Mouse (Mus musculus) MEL (cell line): ENCODE measurements around the gene Dkk3. TPM values are rescaled to one million over a fixed set of nuclear protein-coding genes. Genes with fewer than 3 reads are reported as not detected.

Experiments used
- DNase-seq: peaks from one replicate; pipeline ENCODE4 v3.0.0; 2011; ENCODE audit warnings: low read depth, low spot score
- H3K27ac ChIP-seq: 2 replicates; pipeline ENCODE4 v1.5.1; 2012; ENCODE audit warnings: low read depth, mild to moderate bottlenecking, control low read depth, low read length, moderate library complexity; ENCODE audit not compliant: control insufficient read depth
- H3K27me3 ChIP-seq, 2 experiments: fragments of 150-350 bp in 1 of 2; sonication (generic) in 1 of 2; 2 replicates each; pipeline ENCODE4 v1.6.1; 2012; ENCODE audit warnings: low read length in 2 of 2, mild to moderate bottlenecking in 2 of 2, improper control_type of control experiment in 1 of 2, moderate library complexity in 1 of 2; ENCODE audit not compliant: insufficient read depth in 2 of 2, control insufficient read depth in 1 of 2
- H3K36me3 ChIP-seq, 2 experiments: 2 replicates each; pipeline ENCODE4 v1.6.1; 2012 to 2014; ENCODE audit warnings: low read length in 2 of 2, improper control_type of control experiment in 1 of 2, inconsistent platforms in 1 of 2, mild to moderate bottlenecking in 1 of 2; ENCODE audit not compliant: insufficient read depth in 2 of 2, control insufficient read depth in 1 of 2
- H3K4me1 ChIP-seq, 2 experiments: fragments of 150-350 bp in 1 of 2; sonication (generic) in 1 of 2; 2 replicates each; pipeline ENCODE4 v1.6.1; 2012; ENCODE audit warnings: low read length in 2 of 2, improper control_type of control experiment in 1 of 2, mild to moderate bottlenecking in 1 of 2; ENCODE audit not compliant: insufficient read depth in 2 of 2, control insufficient read depth in 1 of 2
- H3K4me3 ChIP-seq, 2 experiments: fragments of 150-350 bp in 1 of 2; sonication (generic) in 1 of 2; 2 replicates each; pipeline ENCODE4 v1.5.1; 2012; ENCODE audit warnings: low read depth in 2 of 2, low read length in 2 of 2, mild to moderate bottlenecking in 2 of 2, moderate library complexity in 2 of 2, control low read depth in 1 of 2, improper control_type of control experiment in 1 of 2; ENCODE audit not compliant: control insufficient read depth in 1 of 2, insufficient read depth in 1 of 2
- H3K79me2 ChIP-seq: 2 replicates; pipeline ENCODE4 v1.6.1; 2012; ENCODE audit warnings: mild to moderate bottlenecking, low read length, moderate library complexity; ENCODE audit not compliant: control insufficient read depth, poor library complexity, insufficient read depth
- H3K9ac ChIP-seq: 2 replicates; pipeline ENCODE4 v1.6.1; 2012; ENCODE audit warnings: low read depth, mild to moderate bottlenecking, control low read depth, low read length, moderate library complexity; ENCODE audit not compliant: control insufficient read depth, poor library complexity, severe bottlenecking
- H3K9me3 ChIP-seq: fragments of 150-350 bp; sonication (generic); replicated peaks from 2 replicates; pipeline ENCODE4 v1.6.1; 2012; ENCODE audit warnings: mild to moderate bottlenecking, low read length, improper control_type of control experiment, moderate library complexity; ENCODE audit not compliant: insufficient read depth
- CHD1 ChIP-seq: IDR thresholded peaks from 2 replicates; pipeline ENCODE4 v1.6.1; 2012; ENCODE audit warnings: low read depth, mild to moderate bottlenecking, inconsistent platforms, low read length, improper control_type of control experiment
- E2F4 ChIP-seq: IDR thresholded peaks from 2 replicates; pipeline ENCODE4 v1.6.1; 2011; ENCODE audit warnings: low read depth, low read length, improper control_type of control experiment, borderline replicate concordance
- ELF1 ChIP-seq: IDR thresholded peaks from 2 replicates; pipeline ENCODE4 v1.6.1; 2014; ENCODE audit warnings: low read depth, mild to moderate bottlenecking, inconsistent platforms, low read length, improper control_type of control experiment, moderate library complexity
- EP300 ChIP-seq, 2 experiments: IDR thresholded peaks; 2 replicates each; pipeline ENCODE4 v1.6.1; 2011; ENCODE audit warnings: improper control_type of control experiment in 2 of 2, low read length in 2 of 2, low read depth in 1 of 2, mild to moderate bottlenecking in 1 of 2
- GABPA ChIP-seq: IDR thresholded peaks from 2 replicates; pipeline ENCODE4 v1.6.1; 2012; ENCODE audit warnings: low read depth, mild to moderate bottlenecking, inconsistent platforms, low read length, improper control_type of control experiment, moderate library complexity
- GATA1 ChIP-seq: IDR thresholded peaks from 2 replicates; pipeline ENCODE4 v1.6.1; 2011; ENCODE audit warnings: low read depth, low read length, improper control_type of control experiment
- JUND ChIP-seq: IDR thresholded peaks from 2 replicates; pipeline ENCODE4 v1.6.1; 2011; ENCODE audit warnings: low read depth, mild to moderate bottlenecking, improper control_type of control experiment, low read length
- MAFK ChIP-seq: IDR thresholded peaks from 2 replicates; pipeline ENCODE4 v1.6.1; 2011; ENCODE audit warnings: low read depth, mild to moderate bottlenecking, low read length, improper control_type of control experiment, borderline replicate concordance
- MAX ChIP-seq: IDR thresholded peaks from 2 replicates; pipeline ENCODE4 v1.6.1; 2011; ENCODE audit warnings: low read length, improper control_type of control experiment
- MAZ ChIP-seq: IDR thresholded peaks from 2 replicates; pipeline ENCODE4 v1.6.1; 2012; ENCODE audit warnings: low read depth, mild to moderate bottlenecking, inconsistent platforms, low read length, improper control_type of control experiment
- MEF2A ChIP-seq: IDR thresholded peaks from 2 replicates; pipeline ENCODE4 v1.6.1; 2014; ENCODE audit warnings: low read depth, mild to moderate bottlenecking, inconsistent platforms, low read length, improper control_type of control experiment; ENCODE audit not compliant: poor library complexity, insufficient replicate concordance, severe bottlenecking; ENCODE audit errors: extremely low read depth
- MXI1 ChIP-seq: IDR thresholded peaks from 2 replicates; pipeline ENCODE4 v1.6.1; 2011; ENCODE audit warnings: mild to moderate bottlenecking, low read depth, low read length, improper control_type of control experiment
- MYC ChIP-seq: IDR thresholded peaks from 2 replicates; pipeline ENCODE4 v1.6.1; 2011; ENCODE audit warnings: low read depth, mild to moderate bottlenecking, low read length, improper control_type of control experiment, moderate library complexity
- NELFE ChIP-seq: IDR thresholded peaks from 2 replicates; pipeline ENCODE4 v1.6.1; 2011; ENCODE audit warnings: low read depth, low read length, improper control_type of control experiment
- POLR2A ChIP-seq, 2 experiments: IDR thresholded peaks; 2 replicates each; pipeline ENCODE4 v1.6.1; 2011 to 2012; ENCODE audit warnings: low read length in 2 of 2, mild to moderate bottlenecking in 2 of 2, control low read depth in 1 of 2, improper control_type of control experiment in 1 of 2, low read depth in 1 of 2, moderate library complexity in 1 of 2; ENCODE audit not compliant: control insufficient read depth in 1 of 2, insufficient read depth in 1 of 2, poor library complexity in 1 of 2
- SIN3A ChIP-seq: IDR thresholded peaks from 2 replicates; pipeline ENCODE4 v1.6.1; 2012; ENCODE audit warnings: low read length, improper control_type of control experiment, inconsistent platforms
- SMC3 ChIP-seq: IDR thresholded peaks from 2 replicates; pipeline ENCODE4 v1.6.1; 2011; ENCODE audit warnings: low read depth, low read length, improper control_type of control experiment
- TAL1 ChIP-seq: IDR thresholded peaks from 2 replicates; pipeline ENCODE4 v1.6.1; 2012; ENCODE audit warnings: mild to moderate bottlenecking, inconsistent platforms, low read length, moderate library complexity, mixed read lengths
- TBP ChIP-seq: IDR thresholded peaks from 2 replicates; pipeline ENCODE4 v1.8.0; 2011; ENCODE audit warnings: low read depth, low read length, improper control_type of control experiment
- TCF12 ChIP-seq: IDR thresholded peaks from 2 replicates; pipeline ENCODE4 v1.6.1; 2014; ENCODE audit warnings: low read depth, mild to moderate bottlenecking, inconsistent platforms, low read length, improper control_type of control experiment, moderate library complexity
- UBTF ChIP-seq: IDR thresholded peaks from 2 replicates; pipeline ENCODE4 v1.6.1; 2012; ENCODE audit warnings: low read depth, mild to moderate bottlenecking, inconsistent platforms, low read length, improper control_type of control experiment, moderate library complexity, borderline replicate concordance; ENCODE audit not compliant: insufficient read depth
- USF1 ChIP-seq: IDR thresholded peaks from 2 replicates; pipeline ENCODE4 v1.6.1; 2014; ENCODE audit warnings: low read depth, mild to moderate bottlenecking, inconsistent platforms, low read length, improper control_type of control experiment, moderate library complexity
- USF2 ChIP-seq, 2 experiments: IDR thresholded peaks; 2 replicates each; pipeline ENCODE4 v1.6.1; 2011 to 2012; ENCODE audit warnings: improper control_type of control experiment in 2 of 2, low read length in 2 of 2, borderline replicate concordance in 1 of 2, inconsistent platforms in 1 of 2, low read depth in 1 of 2, mild to moderate bottlenecking in 1 of 2; ENCODE audit not compliant: insufficient read depth in 1 of 2
- ZC3H11A ChIP-seq: IDR thresholded peaks from 2 replicates; pipeline ENCODE4 v1.6.1; 2012; ENCODE audit warnings: low read depth, mild to moderate bottlenecking, inconsistent platforms, low read length, improper control_type of control experiment
- ZMIZ1 ChIP-seq: IDR thresholded peaks from 2 replicates; pipeline ENCODE4 v1.6.1; 2012; ENCODE audit warnings: low read depth, mild to moderate bottlenecking, inconsistent platforms, low read length, improper control_type of control experiment, moderate library complexity
- ZNF384 ChIP-seq: IDR thresholded peaks from 2 replicates; pipeline ENCODE4 v1.6.1; 2012; ENCODE audit warnings: low read depth, mild to moderate bottlenecking, inconsistent platforms, low read length, improper control_type of control experiment
- polyA plus RNA-seq, 2 experiments: library from polyadenylated mRNA; stranded (reverse) in 1 of 2; unstranded in 1 of 2; fragments of >175 nt in 1 of 2; fragments of >200 nt in 1 of 2; gene quantifications; 2 replicates each; pipeline versions ENCODE4 v1.2.1 to v1.2.4; 2012; ENCODE audit warnings: low replicate concordance in 2 of 2, low read depth in 1 of 2; ENCODE audit not compliant: insufficient read length in 2 of 2, insufficient read depth in 1 of 2, missing spikeins in 1 of 2
- total RNA-seq: library from RNA; depleted of rRNA; stranded (reverse); fragments of 300-350 nt; gene quantifications from 2 replicates; pipeline ENCODE4 v1.2.3, GENCODE M21; 2012

The Dkk3 gene
- total and polyA plus RNA-seq, 3 experiments, result not detected

- no peak overlapping the region for H3K9ac ChIP-seq
- H3K79me2 ChIP-seq, result no peaks in the 10 kb centered on the region
- H3K9me3 ChIP-seq, result no peaks in the 10 kb centered on the region
- H3K36me3 ChIP-seq, result no peaks in the 10 kb centered on the region
- no peaks in the 10 kb centered on the region; a peak in 2 of 4 replicates for H3K27me3 ChIP-seq
- no peak overlapping the region for H3K27ac ChIP-seq
- H3K4me1 ChIP-seq, result no peaks in the 10 kb centered on the region
- no peak for DNase-seq
- no peak overlapping the region for H3K4me3 ChIP-seq
- no peak for TF ChIP-seq ELF1
- TF ChIP-seq SIN3A, result no peak
- no peak for TF ChIP-seq MAFK
- TF ChIP-seq NELFE, result no peak
- no peak for TF ChIP-seq MYC
- no peak for TF ChIP-seq TAL1
- no peak for TF ChIP-seq MAZ
- no peak for TF ChIP-seq UBTF
- no peak for TF ChIP-seq JUND
- no peak for TF ChIP-seq MAX
- TF ChIP-seq CHD1, result no peak
- no peak for TF ChIP-seq MXI1
- TF ChIP-seq ZMIZ1, result no peak
- TF ChIP-seq EP300 (IDR thresholded peaks at IDR 0.05; ENCODE audit: low read depth in 1 of 2, low read length in 2 of 2), result no peak
Observed at GRCm38 (mm10) chr7:112143090-112143500, 15.8 kb downstream of the Dkk3 start.

GRCm38 (mm10) chr7:112142616-112143015 lies 16.2 kb downstream of the Dkk3 start:
- Histone ChIP-seq H3K36me3 (no peaks in the 10 kb centered on the region), H3K79me2 (no peaks in the 10 kb centered on the region), H3K4me1 (no peaks in the 10 kb centered on the region), H3K27ac (no peak overlapping the region), H3K9ac (no peak overlapping the region), H3K27me3 (no peaks in the 10 kb centered on the region; a peak in 1 of 4 replicates), H3K9me3 (no peaks in the 10 kb centered on the region), H3K4me3 (no peak overlapping the region)
- DNase-seq, result no peak
- TF ChIP-seq MEF2A (no peak), GATA1 (no peak), CHD1 (no peak)

- Histone ChIP-seq H3K27me3 (no peaks in the 10 kb centered on the region; a peak in 1 of 4 replicates), H3K27ac (no peak overlapping the region), H3K4me3 (no peak overlapping the region), H3K36me3 (no peaks in the 10 kb centered on the region), H3K9me3 (no peaks in the 10 kb centered on the region), H3K4me1 (no peaks in the 10 kb centered on the region), H3K9ac (no peak overlapping the region), H3K79me2 (no peaks in the 10 kb centered on the region)
- no peak for DNase-seq
- no peak for TF ChIP-seq MEF2A
- no peak for TF ChIP-seq USF1
- no peak for TF ChIP-seq E2F4
- no peak for TF ChIP-seq POLR2A (IDR thresholded peaks at IDR 0.05; ENCODE audit: control insufficient read depth in 1 of 2, insufficient read depth in 1 of 2, low read depth in 1 of 2, low read length in 2 of 2, poor library complexity in 1 of 2)
- no peak for TF ChIP-seq TBP
- no peak for TF ChIP-seq UBTF
- no peak for TF ChIP-seq MAX
- TF ChIP-seq SMC3, result no peak
- TF ChIP-seq USF2 (IDR thresholded peaks at IDR 0.05; ENCODE audit: borderline replicate concordance in 1 of 2, insufficient read depth in 1 of 2, low read depth in 1 of 2, low read length in 2 of 2), result no peak
- no peak for TF ChIP-seq ZC3H11A
- TF ChIP-seq MXI1, result no peak
- no peak for TF ChIP-seq NELFE
- no peak for TF ChIP-seq GABPA
- TF ChIP-seq ZNF384, result no peak
- TF ChIP-seq TCF12, result no peak
- TF ChIP-seq SIN3A, result no peak
- no peak for TF ChIP-seq JUND
Observed at GRCm38 (mm10) chr7:112140725-112141124, 18.1 kb downstream of the Dkk3 start.
